Mouse (Mus musculus) 3134 (cell line): ENCODE measurements around the gene Tpk1.
A peak's percentile ranks its signal among the peaks of the same experiment; 100 is the strongest.
"Not testable (repeated sequence)": the region's sequence is repeated elsewhere in the genome, so short reads cannot be mapped to it uniquely, and the experiment has no call there.

ENCODE experiments used
- DNase-seq: peaks from one replicate; pipeline ENCODE4 v3.0.0-alpha.2; 2011; ENCODE audit warnings: low spot score; ENCODE audit not compliant: insufficient read length; ENCODE audit errors: extremely low read depth

Tpk1 gene

GRCm38 (mm10) chr6:43642375-43642774 is 23.7 kb downstream of the Tpk1 start:
- no peak for DNase-seq

- no peak for DNase-seq
Observed at GRCm38 (mm10) chr6:43640621-43641020, 25.5 kb downstream of the Tpk1 start.

GRCm38 (mm10) chr6:43638865-43639264 is 27.2 kb downstream of the Tpk1 start:
- no peak for DNase-seq

DNA sequence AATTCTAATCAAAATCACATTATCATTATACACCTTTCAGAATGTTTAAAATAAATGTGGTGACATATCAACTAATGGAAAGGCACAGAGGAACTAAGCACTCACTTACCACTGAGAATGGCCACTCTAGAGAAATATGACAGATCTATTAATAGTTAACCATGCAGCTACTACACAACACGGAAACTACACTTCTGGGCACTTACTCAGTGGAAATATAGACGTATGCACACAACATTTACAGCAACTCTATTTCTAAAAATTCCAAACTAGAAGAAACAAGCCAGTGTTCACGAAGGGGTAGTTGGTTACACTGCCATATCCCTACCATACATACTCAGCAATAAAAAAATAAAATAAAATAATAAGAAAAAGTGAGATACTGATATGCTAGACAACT is 28.0 kb downstream of the Tpk1 start:
- no peak for DNase-seq

- DNase-seq = no peak
Observed at GRCm38 (mm10) chr6:43636980-43637638, 29.0 kb downstream of the Tpk1 start.

GRCm38 (mm10) chr6:43633308-43633963 is 32.6 kb downstream of the Tpk1 start:
- DNase-seq = no peak

- DNase-seq = peak; percentile 9
Observed at GRCm38 (mm10) chr6:43632871-43633270, 33.2 kb downstream of the Tpk1 start.

DNA sequence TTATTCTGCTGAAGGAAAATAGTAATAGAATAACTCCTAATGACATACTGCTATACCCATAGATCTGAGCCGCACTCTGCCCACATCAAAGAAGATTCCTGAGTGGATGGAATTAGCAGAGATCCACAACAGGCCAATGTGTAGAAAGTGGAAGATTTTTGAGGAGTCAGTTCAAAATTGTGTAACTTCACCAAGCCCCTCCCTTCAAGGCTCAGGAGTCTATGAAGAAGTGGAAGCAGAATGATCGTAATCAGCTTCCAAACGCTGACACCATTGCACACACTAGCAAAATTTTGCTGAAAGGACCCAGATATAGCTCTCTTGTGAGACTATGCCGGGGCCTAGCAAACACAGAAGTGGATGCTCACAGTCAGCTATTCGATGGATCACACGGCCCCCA is 42.6 kb downstream of the Tpk1 start:
- DNase-seq = not testable (repeated sequence)

- no peak for DNase-seq
Observed at GRCm38 (mm10) chr6:43619258-43619657, 46.8 kb downstream of the Tpk1 start.

DNA sequence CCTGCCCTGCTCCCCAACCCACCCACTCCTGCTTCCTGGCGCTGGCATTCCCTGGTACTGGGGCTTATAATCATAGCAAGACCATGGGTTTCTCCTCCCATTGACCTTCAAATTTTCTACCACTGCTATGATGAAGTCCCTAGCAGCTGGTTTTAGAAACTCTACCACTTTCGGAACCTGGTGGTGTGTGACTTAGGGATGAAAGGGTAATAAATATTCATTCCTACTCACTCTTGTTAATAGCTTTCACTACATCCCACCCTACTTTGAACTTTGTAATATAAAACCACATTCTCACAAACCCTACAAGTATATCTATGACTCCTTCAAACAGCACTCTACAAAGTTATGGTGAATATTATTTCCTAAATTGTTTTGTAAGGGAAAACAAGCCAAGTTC is 54.3 kb downstream of the Tpk1 start:
- no peak for DNase-seq

GRCm38 (mm10) chr6:43590841-43591541 is 75.1 kb downstream of the Tpk1 start:
- no peak for DNase-seq

DNA sequence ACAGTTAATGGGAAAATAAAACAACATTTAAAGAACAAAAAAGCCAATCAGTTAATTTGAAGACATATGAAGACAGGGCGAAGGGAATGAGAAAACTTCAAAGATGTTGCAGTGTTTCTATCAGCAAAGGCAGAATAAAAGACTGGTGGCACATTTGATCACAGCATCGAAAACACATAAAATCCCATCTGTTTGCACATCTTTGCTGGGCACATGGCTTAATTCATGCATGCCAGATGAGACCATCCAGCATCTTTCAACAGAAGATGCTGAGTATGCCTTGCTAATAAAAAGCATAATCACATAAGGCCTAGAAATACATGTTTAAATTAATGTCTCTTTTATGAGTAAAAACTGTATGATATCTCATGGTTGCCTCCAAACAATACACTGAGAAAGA is 80.8 kb downstream of the Tpk1 start:
- no peak for DNase-seq

GRCm38 (mm10) chr6:43581809-43582208 is 84.3 kb downstream of the Tpk1 start:
- no peak for DNase-seq

GRCm38 (mm10) chr6:43567885-43568284 is 98.2 kb downstream of the Tpk1 start:
- no peak for DNase-seq

GRCm38 (mm10) chr6:43562474-43562873 is 103.6 kb downstream of the Tpk1 start:
- DNase-seq = no peak

DNA sequence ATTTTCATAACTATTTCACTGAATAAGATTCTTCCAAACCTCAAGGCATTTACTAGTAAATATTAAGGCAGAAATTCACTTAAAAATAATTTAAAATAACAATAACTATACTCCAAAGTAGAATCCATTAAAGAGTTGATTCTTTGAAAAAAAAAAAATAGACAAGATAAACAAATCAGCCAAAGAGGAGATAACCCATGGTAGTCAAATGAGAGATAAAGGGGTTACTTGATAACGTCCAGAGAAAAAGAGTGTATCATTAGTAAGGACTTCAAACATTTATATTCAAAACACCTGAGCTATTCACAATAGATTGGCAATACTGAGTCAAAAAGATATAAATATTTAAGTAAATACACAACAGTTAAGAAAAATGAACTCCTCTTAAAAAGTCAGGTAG is 114.7 kb downstream of the Tpk1 start:
- DNase-seq = no peak

DNA sequence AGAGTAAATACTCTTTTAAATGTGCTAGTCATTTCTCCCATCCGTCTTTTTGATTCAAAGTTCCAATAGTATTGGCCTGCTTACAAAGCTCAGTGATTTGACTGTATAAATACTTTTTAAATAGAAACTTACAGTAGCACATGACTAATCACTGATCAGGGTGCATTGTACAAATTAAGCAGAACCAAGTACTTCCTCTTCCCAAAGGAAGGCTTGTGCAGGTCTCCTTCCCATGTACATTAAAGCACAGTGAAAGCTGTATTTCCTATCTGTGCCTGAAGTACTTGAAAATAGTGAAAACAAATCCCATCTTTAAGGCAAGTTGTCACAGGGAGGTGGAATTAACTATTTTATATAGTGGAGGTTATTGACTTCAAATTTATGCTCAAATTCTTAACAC is 119.5 kb downstream of the Tpk1 start:
- no peak for DNase-seq

DNA sequence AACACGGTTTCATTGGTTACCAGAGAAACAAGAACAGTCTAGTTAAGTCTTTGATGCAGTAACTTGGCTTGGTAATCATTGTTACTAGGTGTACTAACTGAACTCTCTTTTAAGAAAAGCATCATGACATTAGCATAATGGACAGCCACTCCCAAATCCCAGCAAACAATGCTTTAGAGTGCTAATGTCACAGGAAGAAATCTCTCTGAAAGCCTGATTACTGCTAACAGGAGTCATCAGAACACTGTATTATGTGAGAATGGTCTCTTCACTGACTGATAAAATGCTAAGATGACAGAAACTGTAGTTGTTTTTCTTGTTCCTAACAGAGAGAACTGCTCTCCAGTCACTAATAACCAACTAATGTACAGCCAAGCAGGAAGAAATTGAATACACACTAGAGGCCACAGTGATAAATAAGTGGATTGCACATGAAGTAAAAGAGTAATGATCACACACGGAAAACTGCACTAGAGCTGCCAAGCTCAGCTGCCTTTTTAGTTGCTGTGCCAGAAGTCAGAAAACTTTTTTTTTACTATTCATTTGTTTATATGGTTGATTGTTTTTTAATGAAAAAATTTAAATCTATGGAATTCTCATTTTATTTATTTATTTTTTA is 128.7 kb downstream of the Tpk1 start:
- no peak for DNase-seq

GRCm38 (mm10) chr6:43535459-43535858 is 130.6 kb downstream of the Tpk1 start:
- no peak for DNase-seq

DNA sequence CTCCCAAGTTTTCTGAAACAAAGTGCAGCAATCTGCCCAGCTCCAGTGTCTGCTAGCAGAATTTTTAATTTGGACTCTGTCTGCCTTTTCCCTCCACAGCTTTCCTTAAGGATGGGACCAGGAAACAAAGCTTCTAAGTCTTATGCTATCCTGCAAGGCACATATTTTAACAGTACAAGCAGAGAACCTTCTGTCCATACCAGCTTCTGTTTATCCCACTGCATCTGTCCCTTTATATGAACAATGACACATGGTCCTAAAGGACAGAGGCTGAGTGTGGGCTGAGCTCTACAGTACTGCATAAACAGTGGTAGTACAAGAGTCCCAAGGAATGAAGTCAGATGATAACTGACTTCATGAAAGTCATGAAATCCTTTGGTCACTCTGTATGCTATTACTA is 132.8 kb downstream of the Tpk1 start:
- no peak for DNase-seq

DNA sequence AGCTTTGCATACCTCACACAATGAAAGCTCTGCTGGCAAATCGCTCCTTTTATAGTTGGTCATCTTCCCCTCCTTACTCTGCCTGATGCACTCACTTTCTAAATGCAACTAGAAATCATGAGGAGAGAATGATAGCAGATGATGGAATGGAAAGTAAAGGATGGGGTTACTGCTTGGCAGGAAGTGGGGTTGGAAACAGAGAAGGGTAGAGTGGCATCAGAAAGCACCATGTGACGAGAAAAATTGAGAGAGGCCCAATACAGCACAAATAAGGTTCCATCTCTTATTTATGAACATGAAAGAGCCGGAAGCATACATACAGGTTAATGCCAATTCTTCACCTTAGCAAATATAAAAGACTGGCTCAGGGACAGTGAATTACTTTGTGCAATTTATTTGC is 133.3 kb downstream of the Tpk1 start:
- no peak for DNase-seq

GRCm38 (mm10) chr6:43531996-43532395 is 134.1 kb downstream of the Tpk1 start:
- no peak for DNase-seq
